Mouse (Mus musculus) testis, adult 2 months (tissue): ENCODE measurements around the gene Ppat.

Source experiments
- CTCF ChIP-seq: fragments of 200-500 bp; IDR thresholded peaks from 2 replicates; pipeline ENCODE4 v1.5.1; 2012; ENCODE audit warnings: low read depth, mild to moderate bottlenecking, inconsistent platforms, low read length, moderate library complexity; ENCODE audit not compliant: control insufficient read depth, insufficient read depth, insufficient replicate concordance
- POLR2A ChIP-seq: fragments of 200-500 bp; IDR thresholded peaks from 2 replicates; pipeline ENCODE4 v1.6.1; 2012; ENCODE audit warnings: low read depth, mild to moderate bottlenecking, inconsistent platforms, low read length, moderate library complexity; ENCODE audit not compliant: control insufficient read depth

DNA sequence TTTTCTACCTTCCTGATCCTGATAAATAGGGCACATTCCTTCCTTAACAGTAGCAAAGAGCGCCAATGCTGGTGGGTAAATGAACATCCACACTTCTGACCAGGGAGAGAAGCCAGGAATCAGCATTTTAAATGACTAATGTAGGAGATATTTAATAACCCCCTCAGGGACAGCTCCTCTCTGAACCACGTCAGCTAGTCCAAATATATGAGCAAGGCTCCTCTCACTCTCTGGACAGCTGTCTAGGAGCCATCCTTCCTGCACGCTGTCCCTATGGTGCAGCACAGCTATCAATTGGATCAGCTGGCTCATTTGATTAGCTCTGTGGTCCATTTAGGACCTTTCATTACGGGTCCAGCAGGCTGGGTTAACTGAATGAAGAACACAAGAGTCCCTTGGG lies 28.5 kb downstream of the Ppat start:
- TF ChIP-seq POLR2A (no peak), CTCF (no peak)
